Mouse (Mus musculus) forelimb bud, embryonic 11.5 days (tissue): ENCODE measurements around the gene Cfap221.

Experiments
- DNase-seq: peaks from one replicate; pipeline ENCODE4 v3.0.0-alpha.2; 2012; ENCODE audit warnings: low read depth, low spot score

The Cfap221 gene

GRCm38 (mm10) chr1:119996798-119997581, at the start of gene Cfap221:
Gene Cfap221, minus strand, starts transcription at chr1:119997234.
- peak; percentile 81 for DNase-seq

GRCm38 (mm10) chr1:120044584-120044983, 47.5 kb upstream of the Cfap221 start:
- no peak for DNase-seq

GRCm38 (mm10) chr1:120042421-120042820, 45.4 kb upstream of the Cfap221 start:
- DNase-seq, result no peak

DNA sequence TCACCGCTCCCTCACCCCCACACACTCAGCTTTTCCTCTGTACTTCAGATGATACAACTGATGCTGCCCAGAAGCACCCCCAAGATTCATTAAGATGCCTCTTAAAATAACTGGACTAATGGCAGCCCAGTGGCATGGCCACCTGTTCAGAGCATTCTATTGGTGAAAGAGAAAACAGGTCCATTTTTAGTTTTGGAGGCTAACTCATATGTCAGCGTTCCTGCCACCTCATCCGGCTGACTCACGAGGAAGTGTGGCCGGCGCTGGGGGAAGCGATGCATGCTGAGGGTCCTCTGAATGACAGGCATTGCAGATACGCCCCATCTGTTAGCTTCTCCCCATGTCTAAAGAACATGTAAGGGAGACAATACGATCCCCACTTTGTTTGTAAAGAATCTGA, 41.6 kb upstream of the Cfap221 start:
- DNase-seq, result no peak

- DNase-seq, result no peak
Measured at GRCm38 (mm10) chr1:120037021-120037683, 40.1 kb upstream of the Cfap221 start.

DNA sequence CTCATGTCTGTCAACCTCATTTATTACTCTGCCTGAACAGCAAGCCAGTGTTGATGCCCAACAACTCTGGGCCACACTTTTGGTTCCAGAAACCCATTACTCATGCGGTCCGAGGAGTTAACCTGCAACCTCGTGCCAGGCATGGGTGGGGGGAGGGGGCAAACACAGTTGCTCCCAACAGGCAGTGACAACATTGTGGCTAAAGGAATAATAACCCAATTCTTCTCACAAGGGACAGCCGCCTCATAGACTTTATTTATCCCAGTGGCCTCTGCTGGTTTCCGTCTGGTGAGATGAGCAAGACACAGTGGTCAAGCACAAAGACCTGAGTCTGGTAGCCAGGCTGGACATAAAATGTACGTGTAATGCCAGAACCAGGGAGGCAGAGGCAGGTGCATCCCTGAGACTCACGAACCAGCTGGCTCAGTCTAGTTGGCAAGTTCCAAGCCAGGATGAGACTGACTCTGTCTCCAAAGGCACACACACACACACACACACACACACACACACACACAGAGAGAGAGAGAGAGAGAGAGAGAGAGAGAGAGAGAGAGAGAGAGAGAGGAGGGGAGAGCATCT, 38.5 kb upstream of the Cfap221 start:
- no peak for DNase-seq

DNA sequence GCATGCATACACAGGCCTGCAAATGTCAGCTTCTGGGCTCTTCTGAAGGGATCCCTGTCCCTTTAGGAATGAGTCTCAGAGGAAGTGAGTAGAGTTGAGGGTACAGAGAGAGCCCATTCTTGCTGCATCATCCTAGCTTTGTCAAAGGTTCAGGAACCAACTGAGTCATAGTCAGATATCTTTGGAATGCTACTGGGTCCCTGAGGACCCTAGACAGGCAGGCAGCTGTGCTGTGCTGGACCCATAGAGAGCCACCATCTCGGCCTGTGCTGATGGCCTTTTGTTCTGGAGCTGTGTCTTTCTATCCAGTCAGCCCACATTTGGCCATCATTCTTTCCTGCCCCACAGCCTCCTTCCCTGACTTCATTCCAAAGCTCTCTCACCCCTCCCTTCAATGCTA, 37.8 kb upstream of the Cfap221 start:
- DNase-seq, result no peak

DNA sequence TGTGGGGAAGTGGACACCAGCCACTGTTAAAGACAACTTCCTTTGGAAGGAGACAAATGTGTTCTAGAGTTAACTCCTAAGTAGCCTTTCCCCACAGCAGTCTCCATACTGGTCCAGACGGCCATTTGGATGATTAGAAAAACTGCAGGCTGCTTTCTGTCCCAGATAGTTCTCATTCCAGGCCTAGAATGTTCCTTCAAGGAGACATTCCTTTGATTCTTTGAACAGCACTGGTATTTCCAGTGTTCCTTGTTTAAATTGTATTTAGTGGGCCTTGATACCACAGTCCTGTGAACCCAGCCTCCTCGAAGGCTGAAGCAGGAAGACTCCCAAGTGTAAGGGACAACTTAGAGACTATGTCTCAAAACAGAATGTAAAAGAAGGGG, 36.4 kb upstream of the Cfap221 start:
- DNase-seq, result no peak

GRCm38 (mm10) chr1:120032804-120033468, 35.9 kb upstream of the Cfap221 start:
- peak; percentile 83 for DNase-seq

- DNase-seq, result no peak
Measured at GRCm38 (mm10) chr1:120030474-120030873, 33.4 kb upstream of the Cfap221 start.

- DNase-seq, result no peak
Measured at GRCm38 (mm10) chr1:120027693-120028092, 30.7 kb upstream of the Cfap221 start.

- no peak for DNase-seq
Measured at GRCm38 (mm10) chr1:120025050-120025439, 28.0 kb upstream of the Cfap221 start.

GRCm38 (mm10) chr1:120024331-120025049, 27.5 kb upstream of the Cfap221 start:
- no peak for DNase-seq

DNA sequence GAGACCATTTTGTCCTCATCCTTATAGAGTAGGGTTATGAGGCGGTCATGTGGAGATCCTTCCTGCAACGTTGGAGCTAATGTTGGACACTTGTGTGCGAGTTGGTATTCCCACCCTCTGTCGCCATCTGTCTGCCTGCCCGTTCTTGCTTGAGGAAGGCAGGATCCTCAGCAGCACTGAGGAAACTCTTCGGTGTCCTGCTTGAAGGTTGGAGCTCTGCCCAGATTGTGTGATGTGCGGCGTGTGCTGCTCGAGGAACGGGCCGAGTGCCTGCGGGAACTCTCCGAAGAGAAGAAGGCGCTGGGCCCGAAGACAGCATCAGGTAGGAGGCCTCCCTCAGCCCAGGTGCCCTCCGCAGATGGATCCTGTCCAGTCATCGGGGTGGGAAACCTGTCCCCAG, 24.9 kb upstream of the Cfap221 start:
- no peak for DNase-seq

DNA sequence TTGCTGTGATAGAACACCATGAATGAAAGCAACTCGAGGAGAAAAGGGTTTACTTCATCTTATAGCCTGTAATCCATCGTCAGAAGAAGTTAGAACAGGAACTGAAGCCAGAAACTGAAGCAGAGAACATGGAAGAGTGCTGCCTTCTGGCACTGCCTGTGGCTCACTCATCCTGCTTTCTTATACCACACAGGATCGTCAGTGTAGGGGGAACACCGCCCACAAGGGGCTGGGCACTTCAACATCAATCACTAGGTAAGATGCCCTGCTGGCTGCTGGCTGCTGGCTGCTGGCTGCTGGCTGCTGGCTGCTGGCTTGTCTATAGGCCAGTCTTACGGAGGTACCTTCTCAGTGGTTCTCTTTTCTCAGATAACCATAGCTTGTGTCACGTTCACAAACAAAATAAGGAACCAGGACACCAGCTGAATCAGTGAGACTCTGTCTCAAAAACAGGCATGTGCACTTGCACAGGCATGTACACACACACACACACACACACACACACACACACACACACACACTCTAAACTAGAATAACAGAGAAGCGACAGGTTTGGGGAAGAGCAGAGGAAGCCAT, 23.4 kb upstream of the Cfap221 start:
- no peak for DNase-seq

- no peak for DNase-seq
Measured at GRCm38 (mm10) chr1:120019428-120019827, 22.4 kb upstream of the Cfap221 start.

GRCm38 (mm10) chr1:120018900-120019299, 21.9 kb upstream of the Cfap221 start:
- DNase-seq, result no peak

DNA sequence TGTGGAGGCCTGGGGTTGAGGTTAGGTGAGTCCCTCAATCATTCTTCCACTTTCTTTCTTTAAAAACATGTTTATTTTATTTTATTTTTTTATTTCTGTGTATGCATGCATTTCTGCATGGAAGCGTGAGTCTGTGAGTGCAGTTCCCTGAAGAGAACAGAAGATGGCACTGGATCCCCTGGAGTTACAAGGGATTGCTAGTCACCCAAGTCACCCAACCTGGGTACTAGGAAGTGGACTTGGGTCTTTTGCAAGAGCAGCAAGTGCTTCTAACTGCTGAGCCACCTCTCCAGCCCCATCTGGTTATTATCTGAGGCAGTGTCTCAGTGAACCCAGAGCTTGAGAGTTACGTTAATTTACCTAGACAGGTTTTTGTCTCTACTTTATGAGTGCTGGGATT, 19.2 kb upstream of the Cfap221 start:
- DNase-seq, result no peak

GRCm38 (mm10) chr1:120013111-120013510, 16.1 kb upstream of the Cfap221 start:
- peak; percentile 46 for DNase-seq

- no peak for DNase-seq
Measured at GRCm38 (mm10) chr1:120012638-120013037, 15.6 kb upstream of the Cfap221 start.

DNA sequence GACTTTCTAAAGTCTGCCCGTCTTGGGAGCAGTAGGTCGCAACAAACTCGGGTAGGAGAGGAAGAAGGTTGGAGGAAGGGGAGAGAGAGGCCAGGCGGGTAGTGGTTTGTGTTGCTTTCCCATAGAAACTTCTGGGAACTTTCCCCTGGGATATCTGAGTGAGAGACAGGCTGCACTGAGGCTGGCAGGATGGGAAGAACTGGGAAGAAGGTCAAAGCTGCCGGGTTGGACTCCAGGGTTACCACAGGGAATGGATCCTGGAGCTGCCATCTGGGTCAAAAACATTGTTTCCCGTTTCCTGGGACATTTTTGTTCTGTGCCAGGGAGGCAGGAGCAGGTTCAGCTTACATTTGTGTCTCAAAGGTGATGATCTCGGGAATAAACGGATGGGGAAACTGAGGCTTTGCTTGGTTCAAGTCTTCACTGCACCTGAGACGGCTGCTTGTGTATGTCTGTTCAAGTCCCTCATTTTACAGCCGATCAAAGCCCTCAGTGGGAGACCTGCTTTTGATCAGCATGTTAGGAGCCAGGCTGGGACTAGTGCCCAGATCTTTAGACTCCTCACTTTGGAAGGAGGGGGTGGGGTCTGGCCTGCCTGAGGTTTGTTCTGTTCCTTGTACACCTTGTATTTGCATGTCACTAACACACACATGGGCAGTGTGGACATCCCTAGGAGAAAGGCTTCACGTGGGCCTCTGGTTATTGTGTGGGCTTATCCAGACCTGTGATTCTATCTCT, 11.0 kb upstream of the Cfap221 start:
- no peak for DNase-seq
